Mouse (Mus musculus): ENCODE data around the gene Oosp1. TPM values are rescaled to one million over a fixed set of nuclear protein-coding genes. Genes with fewer than 3 reads are reported as not detected.

The Oosp1 gene
- polyA plus RNA-seq, 1 experiment from 2014 or later: not detected

DNA sequence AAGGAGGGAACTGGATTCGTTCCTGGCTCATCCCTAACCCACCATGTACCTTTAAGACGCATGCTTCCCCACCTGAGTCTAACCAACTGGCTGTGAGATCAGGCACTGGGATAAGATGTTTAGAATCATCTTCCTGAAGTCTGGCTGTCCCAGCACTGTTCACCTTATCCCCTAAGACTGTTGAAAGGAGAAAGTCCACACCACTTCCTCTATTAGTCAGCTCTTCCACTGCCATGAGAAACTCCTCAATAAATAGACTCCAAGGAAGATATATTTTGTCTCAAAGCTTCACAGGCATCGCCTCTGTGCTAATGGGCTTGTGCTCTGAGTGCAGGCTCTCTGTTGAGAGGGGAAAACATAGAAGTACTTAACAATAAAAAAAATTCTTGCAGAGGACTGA is 44.8 kb downstream of the Oosp1 start:
- Histone ChIP-seq H3K79me2 (ENCODE audit: inconsistent target) (no peaks in the 10 kb centered on the region), H3K36me3 (ENCODE audit: inconsistent target) (no peaks in the 10 kb centered on the region), H3K27ac (no peak overlapping the region), H3K4me3 (ENCODE audit: inconsistent target) (no peak overlapping the region)
- WGBS (ENCODE audit: missing documents): 49% methylated on average over 3 of the region's 3 CpGs

DNA sequence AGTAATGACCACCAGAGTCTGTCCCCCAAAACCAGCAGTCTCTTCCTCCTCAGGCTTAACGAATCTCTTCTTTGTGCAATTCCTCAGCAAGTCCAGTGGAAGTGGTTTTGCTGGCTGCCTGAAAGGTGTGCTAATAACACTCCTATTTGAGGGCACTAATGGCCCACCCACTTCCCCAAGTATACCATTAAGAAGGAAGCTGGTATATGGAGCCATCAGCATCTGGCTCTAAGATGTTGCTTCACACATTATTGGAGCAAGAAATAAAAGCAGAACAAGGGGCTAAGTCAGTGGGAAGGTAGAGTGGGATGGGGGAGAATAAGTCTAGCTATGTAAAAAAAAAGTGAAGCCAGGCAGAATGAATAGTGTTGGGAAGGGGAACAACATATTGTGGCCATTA is 50.2 kb downstream of the Oosp1 start, which contains the start of gene Ms4a3:
TSS of gene Ms4a3 (minus strand) at position 120 of the 400 bp plus-strand sequence.
- WGBS (ENCODE audit: missing documents): 25% methylated on average over 1 of the region's 1 CpGs
- Histone ChIP-seq H3K4me3 (ENCODE audit: inconsistent target) (no peak within 1 kb of the TSS), H3K27ac (no peak within 1 kb of the TSS), H3K36me3 (ENCODE audit: inconsistent target) (no peaks in the 10 kb centered on the region), H3K79me2 (ENCODE audit: inconsistent target) (no peaks in the 10 kb centered on the region)

DNA sequence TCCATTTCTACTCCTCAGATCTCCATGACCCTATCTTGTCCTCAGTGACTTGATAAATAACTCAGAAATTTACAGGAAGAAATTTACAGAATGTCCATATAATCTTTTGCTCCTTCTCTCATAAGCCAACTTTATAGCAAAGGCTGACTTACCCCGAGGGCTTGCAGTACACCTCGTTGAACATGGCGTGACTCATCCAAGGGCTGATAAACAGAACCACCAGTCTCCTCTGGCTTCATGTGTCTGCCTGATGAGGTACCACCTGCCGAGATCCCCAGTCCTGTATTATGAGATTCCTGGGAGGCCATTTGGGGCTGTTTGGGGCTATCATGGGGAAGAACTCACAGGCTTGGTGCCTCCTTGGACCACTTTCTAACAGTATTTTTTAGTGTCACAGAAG is 51.9 kb downstream of the Oosp1 start:
- Histone ChIP-seq H3K79me2 (ENCODE audit: inconsistent target) (no peaks in the 10 kb centered on the region), H3K36me3 (ENCODE audit: inconsistent target) (no peaks in the 10 kb centered on the region), H3K27ac (no peak overlapping the region), H3K4me3 (ENCODE audit: inconsistent target) (no peak overlapping the region)
- WGBS (ENCODE audit: missing documents): 57% methylated on average over 4 of the region's 4 CpGs

DNA sequence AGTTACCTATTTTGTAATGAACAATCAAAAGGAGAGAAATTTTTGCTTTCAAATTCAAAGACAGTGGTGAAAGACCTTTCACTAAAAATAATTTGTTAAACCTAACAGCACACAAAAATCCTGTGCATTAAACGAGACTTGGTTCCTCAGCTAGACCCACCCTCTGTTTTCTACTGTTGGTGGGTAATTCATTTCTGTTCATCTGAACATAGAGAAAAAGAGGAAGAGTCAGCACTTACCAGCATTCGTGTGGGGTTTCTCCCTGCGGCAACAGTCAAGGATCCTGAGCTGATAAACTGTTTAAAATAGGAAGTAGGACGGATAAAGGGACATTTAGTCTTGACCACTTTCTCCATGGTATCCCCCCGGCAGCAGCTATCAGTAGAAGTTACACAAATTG is 55.4 kb downstream of the Oosp1 start:
- no peaks in the 10 kb centered on the region for H3K36me3 ChIP-seq (ENCODE audit: inconsistent target)
- 6% methylated on average over 5 of the region's 5 CpGs for WGBS (ENCODE audit: missing documents)
- H3K4me3 ChIP-seq (ENCODE audit: inconsistent target): no peak overlapping the region
- no peak overlapping the region for H3K27ac ChIP-seq
- H3K79me2 ChIP-seq (ENCODE audit: inconsistent target): no peaks in the 10 kb centered on the region

DNA sequence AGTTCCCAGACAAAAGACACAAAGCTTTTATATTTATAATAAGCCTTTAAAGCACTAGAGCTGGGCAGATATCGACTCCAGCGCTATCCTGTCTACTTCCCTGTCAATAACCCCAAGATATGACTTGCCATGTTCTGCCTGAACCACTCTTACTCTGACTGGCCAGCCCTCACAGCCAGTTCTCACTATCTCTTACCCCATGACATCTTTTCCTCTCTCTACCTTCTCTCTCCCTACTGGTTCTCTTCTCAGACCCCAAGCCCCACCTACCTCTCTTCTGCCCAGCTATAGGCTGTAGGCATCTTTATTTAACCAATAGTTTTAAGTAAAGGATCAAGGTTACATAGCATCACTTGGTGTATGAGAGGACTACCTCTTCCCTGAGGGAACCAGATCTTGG is 56.6 kb downstream of the Oosp1 start:
- WGBS (ENCODE audit: missing documents): 96% methylated on average over 2 of the region's 2 CpGs
- Histone ChIP-seq H3K27ac (no peak overlapping the region), H3K79me2 (ENCODE audit: inconsistent target) (no peaks in the 10 kb centered on the region), H3K36me3 (ENCODE audit: inconsistent target) (no peaks in the 10 kb centered on the region), H3K4me3 (ENCODE audit: inconsistent target) (no peak overlapping the region)

DNA sequence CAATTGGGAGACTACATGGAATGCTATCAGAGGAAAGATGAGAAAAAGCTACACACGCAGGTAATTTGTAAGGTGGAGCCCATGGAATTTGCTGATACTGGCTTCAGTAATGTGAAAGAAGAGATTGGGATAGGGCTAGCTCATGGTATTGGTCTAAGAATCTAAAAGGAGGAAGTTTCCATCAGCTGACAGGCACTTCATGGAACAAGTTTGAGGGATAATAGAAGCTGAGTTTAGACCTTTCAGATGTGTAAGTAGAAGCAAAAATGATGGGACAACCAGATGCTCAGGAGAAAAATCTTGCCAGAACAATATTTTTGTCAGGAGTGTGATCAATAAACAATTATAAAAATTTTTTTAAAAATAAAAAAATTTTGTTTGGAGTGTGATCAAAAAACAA is 57.2 kb downstream of the Oosp1 start:
- Histone ChIP-seq H3K27ac (no peak overlapping the region), H3K36me3 (ENCODE audit: inconsistent target) (no peaks in the 10 kb centered on the region), H3K4me3 (ENCODE audit: inconsistent target) (no peak overlapping the region), H3K79me2 (ENCODE audit: inconsistent target) (no peaks in the 10 kb centered on the region)
- WGBS (ENCODE audit: missing documents): 100% methylated on average over 1 of the region's 1 CpGs

DNA sequence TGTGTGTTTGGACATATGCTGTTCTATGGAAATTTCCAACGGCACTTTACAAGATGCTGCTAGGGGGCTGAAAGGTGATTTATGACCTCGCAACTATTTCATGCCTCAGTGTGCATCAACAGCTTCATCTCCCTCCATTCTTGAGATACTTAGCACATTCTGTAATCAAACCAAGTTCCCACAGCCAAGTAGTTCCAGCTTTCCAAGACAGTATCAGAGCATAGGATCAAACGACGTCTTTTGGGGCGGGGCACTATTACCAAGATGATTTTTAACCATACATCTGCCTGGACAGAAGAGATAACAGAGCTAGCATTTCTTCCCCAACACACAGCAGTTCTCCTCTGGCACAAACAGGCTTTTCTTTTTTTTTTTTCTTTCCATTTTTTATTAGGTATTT is 65.7 kb downstream of the Oosp1 start:
- Histone ChIP-seq H3K79me2 (ENCODE audit: inconsistent target) (no peaks in the 10 kb centered on the region), H3K4me3 (ENCODE audit: inconsistent target) (no peak overlapping the region), H3K27ac (no peak overlapping the region), H3K36me3 (ENCODE audit: inconsistent target) (no peaks in the 10 kb centered on the region)
- 87% methylated on average over 5 of the region's 5 CpGs for WGBS (ENCODE audit: missing documents)

DNA sequence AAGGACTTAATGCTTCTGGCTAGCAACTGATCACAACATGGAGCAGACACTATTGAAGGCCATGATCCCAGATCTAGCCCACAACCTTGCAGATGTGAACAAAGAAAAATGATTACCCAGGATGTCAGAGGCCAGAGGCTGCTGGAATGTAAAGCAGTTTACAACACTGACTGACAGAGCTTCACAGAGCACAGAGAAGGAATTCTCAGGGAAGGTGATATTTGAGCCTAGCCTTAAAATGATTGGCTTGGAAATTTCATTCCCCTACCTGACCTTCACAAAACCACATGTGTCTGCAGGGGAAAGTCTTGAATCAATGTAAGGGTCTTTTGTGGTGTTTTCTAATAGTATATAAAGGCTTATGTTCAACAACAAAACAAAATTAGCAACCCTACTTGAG is 66.2 kb downstream of the Oosp1 start:
- no peaks in the 10 kb centered on the region for H3K36me3 ChIP-seq (ENCODE audit: inconsistent target)
- no peak overlapping the region for H3K27ac ChIP-seq
- no peaks in the 10 kb centered on the region for H3K79me2 ChIP-seq (ENCODE audit: inconsistent target)
- no peak overlapping the region for H3K4me3 ChIP-seq (ENCODE audit: inconsistent target)

DNA sequence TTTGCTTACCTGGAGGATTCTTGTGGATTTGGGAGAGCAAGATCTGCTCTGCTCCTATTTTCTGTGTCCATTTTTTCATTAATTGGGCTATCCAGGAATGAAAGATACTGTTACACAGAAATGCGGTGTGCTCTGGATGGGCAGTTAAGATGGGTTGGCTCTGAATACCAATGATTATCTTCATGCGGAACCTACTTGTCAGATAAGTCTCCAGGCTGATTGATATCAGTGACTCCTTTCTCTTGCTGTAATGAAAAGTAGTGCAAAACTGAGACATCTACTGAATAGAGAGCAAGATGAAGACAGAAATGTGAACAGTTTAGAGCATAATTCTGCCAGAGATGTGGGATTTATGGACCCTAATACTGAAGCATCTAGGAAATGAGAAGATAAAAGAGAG is 67.4 kb downstream of the Oosp1 start, which contains the start of gene Ms4a2:
TSS of gene Ms4a2 (minus strand) at position 169 of the 400 bp plus-strand sequence.
- H3K27ac ChIP-seq: no peak within 1 kb of the TSS
- WGBS (ENCODE audit: missing documents): 93% methylated on average over 2 of the region's 2 CpGs
- no peak within 1 kb of the TSS for H3K4me3 ChIP-seq (ENCODE audit: inconsistent target)
- no peaks in the 10 kb centered on the region for H3K79me2 ChIP-seq (ENCODE audit: inconsistent target)
- H3K36me3 ChIP-seq (ENCODE audit: inconsistent target): no peaks in the 10 kb centered on the region

DNA sequence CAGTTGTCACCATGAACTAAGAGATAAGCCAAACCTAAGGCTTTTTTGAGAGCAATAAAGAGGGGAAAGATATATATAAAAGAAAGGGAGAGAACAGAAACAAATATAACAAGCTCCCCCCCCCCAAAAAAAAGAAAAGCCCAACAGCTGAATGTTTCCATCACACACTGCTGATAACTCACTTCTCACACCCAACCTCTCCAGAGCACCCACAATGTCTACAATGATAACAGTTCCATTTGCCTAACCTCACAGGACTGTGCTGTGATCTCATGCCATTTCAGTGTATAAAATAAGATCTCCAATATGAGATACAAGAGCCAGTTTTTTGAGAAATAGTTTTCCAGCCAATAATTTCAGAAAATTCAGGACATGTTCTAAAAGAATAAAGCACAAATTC is 73.0 kb downstream of the Oosp1 start:
- no peak overlapping the region for H3K27ac ChIP-seq

More for the DNA sequence above, 73.0 kb downstream of the Oosp1 start:
- Histone ChIP-seq H3K4me3 (ENCODE audit: inconsistent target) (no peak overlapping the region), H3K79me2 (ENCODE audit: inconsistent target) (no peaks in the 10 kb centered on the region), H3K36me3 (ENCODE audit: inconsistent target) (no peaks in the 10 kb centered on the region)

Other genes with a start within 250 kb of the Oosp1 start
- gene Ms4a4b, start 247.6 kb downstream of the Oosp1 start, polyA plus RNA-seq (2018): 2.1 to 3.8 TPM (median 3.0 TPM) in 3 replicates
- gene Ms4a6c, start 221.8 kb downstream of the Oosp1 start, polyA plus RNA-seq (2018): 546 to 786 TPM (median 561 TPM) in 3 replicates
- gene Gm8369, start 205.2 kb downstream of the Oosp1 start, polyA plus RNA-seq (2018): 0.80 to 5.0 TPM (median 2.0 TPM) in 3 replicates
- gene Ms4a6b, start 174.6 kb downstream of the Oosp1 start, polyA plus RNA-seq (2018): 182 to 404 TPM (median 188 TPM) in 3 replicates
- gene Ms4a4d, start 154.3 kb downstream of the Oosp1 start, polyA plus RNA-seq (2018): not detected in 3 replicates
- 381 to 505 TPM (median 445 TPM) in 3 replicates for gene Ms4a6d, start 86.3 kb downstream of the Oosp1 start, polyA plus RNA-seq (2018)
- gene Ms4a2, start 67.4 kb downstream of the Oosp1 start, polyA plus RNA-seq (2018): 0.27 TPM in 1 of 3 replicates, not detected in the others
- 0.79 TPM in 1 of 3 replicates, not detected in the others for gene Ms4a3, start 50.3 kb downstream of the Oosp1 start, polyA plus RNA-seq (2018)
- not detected in 3 replicates for gene Oosp2, start 30.6 kb downstream of the Oosp1 start, polyA plus RNA-seq (2018)
- not detected in 3 replicates for gene Oosp3, start 5.9 kb upstream of the Oosp1 start, polyA plus RNA-seq (2018)
- gene Gif, start 56.4 kb upstream of the Oosp1 start, polyA plus RNA-seq (2018): not detected in 3 replicates
- gene Mrpl16, start 79.2 kb upstream of the Oosp1 start, polyA plus RNA-seq (2018): 27.2 to 40.6 TPM (median 35.2 TPM) in 3 replicates
- gene Stx3, start 128.3 kb upstream of the Oosp1 start, polyA plus RNA-seq (2018): 18.7 to 25.4 TPM (median 20.5 TPM) in 3 replicates
- gene Olfr1417, start 148.1 kb upstream of the Oosp1 start, polyA plus RNA-seq (2018): not detected in 3 replicates
- gene Olfr1418, start 169.9 kb upstream of the Oosp1 start, polyA plus RNA-seq (2018): not detected in 3 replicates
- gene Olfr1419, start 184.0 kb upstream of the Oosp1 start, polyA plus RNA-seq (2018): not detected in 3 replicates
- not detected in 3 replicates for gene Olfr1420, start 195.4 kb upstream of the Oosp1 start, polyA plus RNA-seq (2018)
- 29.2 to 49.7 TPM (median 30.6 TPM) in 3 replicates for gene Patl1, start 221.2 kb upstream of the Oosp1 start, polyA plus RNA-seq (2018)